Mouse (Mus musculus) heart, embryonic 12.5 days (tissue): ENCODE results near the gene Eng. TPM values are rescaled to one million over a fixed set of nuclear protein-coding genes. Genes with fewer than 3 reads are reported as not detected.
A peak's percentile ranks its signal among the peaks of the same experiment; 100 is the strongest.

Experiments used
- ATAC-seq: fragments of 200-750 bp; cut with Nextera tagmentation; 2 replicates; pipeline ENCODE4 v1.8.0; 2017; ENCODE audit warnings: moderate TSS enrichment, moderate library complexity; ENCODE audit not compliant: insufficient number of reproducible peaks, low FRiP score
- H3K27ac ChIP-seq: fragments of 300-500 bp; sonication (generic); 2 replicates; pipeline ENCODE4 v1.5.1; 2016; ENCODE audit warnings: mild to moderate bottlenecking, moderate library complexity; ENCODE audit not compliant: poor library complexity, severe bottlenecking
- H3K27me3 ChIP-seq: fragments of 300-500 bp; sonication (generic); replicated peaks from 2 replicates; pipeline ENCODE4 v1.6.1; 2016; ENCODE audit warnings: mild to moderate bottlenecking, moderate library complexity
- H3K36me3 ChIP-seq: fragments of 300-500 bp; sonication (generic); 2 replicates; pipeline ENCODE4 v1.6.1; 2016; ENCODE audit warnings: mild to moderate bottlenecking, moderate library complexity
- H3K4me1 ChIP-seq: fragments of 300-500 bp; sonication (generic); replicated peaks from 2 replicates; pipeline ENCODE4 v1.6.1; 2016; ENCODE audit warnings: mild to moderate bottlenecking
- H3K4me2 ChIP-seq: fragments of 300-500 bp; sonication (generic); 2 replicates; pipeline ENCODE4 v1.6.1; 2016; ENCODE audit warnings: mild to moderate bottlenecking, moderate library complexity
- H3K4me3 ChIP-seq: fragments of 300-500 bp; sonication (generic); 2 replicates; pipeline ENCODE4 v1.5.1; 2016; ENCODE audit warnings: mild to moderate bottlenecking
- H3K9ac ChIP-seq: fragments of 300-500 bp; sonication (generic); 2 replicates; pipeline ENCODE4 v1.6.1; 2016; ENCODE audit warnings: mild to moderate bottlenecking, moderate library complexity
- H3K9me3 ChIP-seq: fragments of 300-500 bp; sonication (generic); replicated peaks from 2 replicates; pipeline ENCODE4 v1.6.1; 2016; ENCODE audit warnings: mild to moderate bottlenecking, moderate library complexity
- WGBS: fragments of 180-500 bp; shearing (Covaris S2); methylation state at CpG from one replicate; pipeline ENCODE4 v1.1.7; 2016; 5-methylcytosine and 5-hydroxymethylcytosine counted together
- microRNA counts: library from miRNA; unstranded; fragments of <30 nt; microRNA quantifications from one replicate; lab custom pipeline; 2017
- microRNA-seq: library from miRNA; unstranded; fragments of <30 nt; microRNA quantifications from one replicate; pipeline ENCODE4, GENCODE M21; 2017
- polyA plus RNA-seq: library from polyadenylated mRNA; unstranded; fragments of >200 nt; fragmentation: Nextera tagmentation; extraction: Ambion mirVana; gene quantifications from 2 replicates; pipeline ENCODE4 v1.2.1, GENCODE M21; 2016

The Eng gene
- polyA plus RNA-seq, 1 experiment from 2014 or later, result 159 TPM

DNA sequence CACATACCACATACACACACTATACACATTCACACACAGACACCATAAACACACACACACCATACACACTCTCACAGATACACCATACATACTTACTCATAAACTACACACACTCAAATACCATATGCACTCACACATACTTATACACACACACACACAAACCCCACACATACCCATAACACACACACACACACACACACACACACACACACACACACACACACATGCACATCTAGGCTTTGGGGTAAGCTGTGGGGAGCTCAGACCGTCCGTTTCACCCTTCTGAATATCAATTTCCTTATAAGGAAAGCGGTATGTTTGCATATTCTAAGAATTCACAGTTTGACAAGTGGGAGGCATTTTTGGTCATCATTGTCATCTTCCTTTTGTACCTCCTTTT lies 76.2 kb downstream of the Eng start:
- 71% methylated on average over 3 of the region's 3 CpGs for WGBS
- Histone ChIP-seq H3K27ac (no peak overlapping the region), H3K4me1 (peaks cover 23% of the 10 kb centered on the region), H3K4me2 (no peak overlapping the region), H3K9me3 (no peaks in the 10 kb centered on the region), H3K36me3 (no peaks in the 10 kb centered on the region; the same call in 1 of the 2 replicates), H3K9ac (no peak overlapping the region), H3K27me3 (no peaks in the 10 kb centered on the region), H3K4me3 (no peak overlapping the region)
- ATAC-seq, result no peak

- no peaks in the 10 kb centered on the region for H3K9me3 ChIP-seq
- ATAC-seq, result no peak
- no peak overlapping the region for H3K9ac ChIP-seq
- H3K4me1 ChIP-seq, result peaks cover 29% of the 10 kb centered on the region
- no peaks in the 10 kb centered on the region; the same call in 1 of the 2 replicates for H3K36me3 ChIP-seq
- no peaks in the 10 kb centered on the region for H3K27me3 ChIP-seq
- H3K27ac ChIP-seq, result no peak overlapping the region
- no peak overlapping the region for H3K4me2 ChIP-seq
- WGBS, result 81% methylated on average over 4 of the region's 4 CpGs
- H3K4me3 ChIP-seq, result no peak overlapping the region
Measured at GRCm38 (mm10) chr2:32724149-32724548, 77.8 kb downstream of the Eng start.

DNA sequence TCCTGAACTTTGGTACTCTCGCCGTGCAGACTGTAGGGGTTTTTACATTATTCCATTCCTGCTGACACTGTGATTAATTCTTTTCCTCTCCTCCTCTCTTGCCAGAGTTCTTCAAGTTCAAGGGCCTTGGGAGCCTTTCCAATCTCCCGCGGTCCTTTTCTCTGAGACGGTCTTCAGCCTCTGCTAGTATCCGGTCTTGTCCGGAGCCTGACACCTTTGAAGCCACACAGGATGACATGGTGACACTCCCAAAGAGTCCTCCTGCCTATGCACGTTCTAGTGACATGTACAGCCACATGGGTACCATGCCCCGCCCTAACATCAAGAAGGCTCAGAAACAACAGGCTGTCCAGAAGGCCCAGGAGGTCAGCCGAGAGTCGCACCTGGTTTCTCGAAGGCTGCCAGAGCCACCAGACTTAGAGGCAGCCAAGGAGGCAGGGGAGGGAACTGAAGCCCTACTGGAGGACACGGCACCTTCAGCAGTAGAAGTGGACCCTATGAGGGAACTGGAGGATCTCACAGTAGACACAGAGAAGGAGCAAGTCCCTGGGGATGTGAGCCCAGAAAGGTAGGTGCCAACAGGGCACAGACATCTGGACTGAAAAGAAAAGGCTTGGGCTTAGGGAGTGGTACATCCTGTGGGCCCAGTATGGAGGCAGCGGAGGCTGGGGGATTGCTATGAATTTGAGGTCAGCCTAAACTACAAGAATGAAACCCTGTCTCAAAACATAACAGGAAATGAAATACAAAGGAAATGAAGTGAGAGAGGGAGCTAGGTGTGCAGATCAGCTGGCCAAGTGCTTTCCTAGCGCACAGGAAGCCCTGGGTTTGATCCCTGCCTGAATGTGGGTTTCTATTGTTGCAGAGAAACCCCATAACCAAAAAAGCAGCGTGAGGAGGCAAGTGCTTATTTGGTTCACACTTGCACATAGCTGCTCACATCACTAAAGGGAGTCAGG lies 78.7 kb downstream of the Eng start:
- whole genome bisulfite sequencing, result 79% methylated on average over 16 of the region's 16 CpGs
- Histone ChIP-seq H3K4me2 (no peak overlapping the region), H3K9me3 (no peaks in the 10 kb centered on the region), H3K4me3 (no peak overlapping the region), H3K36me3 (no peaks in the 10 kb centered on the region; the same call in 1 of the 2 replicates), H3K9ac (no peak overlapping the region), H3K27ac (no peak overlapping the region), H3K4me1 (peaks cover 36% of the 10 kb centered on the region), H3K27me3 (no peaks in the 10 kb centered on the region)
- ATAC-seq, result no peak

GRCm38 (mm10) chr2:32727435-32727834 lies 81.0 kb downstream of the Eng start:
- under 1% methylated on average over 16 of the region's 16 CpGs for WGBS
- peak overlapping the region; percentile 49 for H3K4me3 ChIP-seq
- peaks cover 36% of the 10 kb centered on the region for H3K4me1 ChIP-seq
- no peak overlapping the region for H3K27ac ChIP-seq
- H3K27me3 ChIP-seq, result no peaks in the 10 kb centered on the region
- peak overlapping the region; percentile 63 for H3K9ac ChIP-seq
- peak overlapping the region; percentile 68 for H3K4me2 ChIP-seq
- H3K36me3 ChIP-seq, result no peaks in the 10 kb centered on the region; the same call in 1 of the 2 replicates
- peak; percentile 91 for ATAC-seq
- no peaks in the 10 kb centered on the region for H3K9me3 ChIP-seq

DNA sequence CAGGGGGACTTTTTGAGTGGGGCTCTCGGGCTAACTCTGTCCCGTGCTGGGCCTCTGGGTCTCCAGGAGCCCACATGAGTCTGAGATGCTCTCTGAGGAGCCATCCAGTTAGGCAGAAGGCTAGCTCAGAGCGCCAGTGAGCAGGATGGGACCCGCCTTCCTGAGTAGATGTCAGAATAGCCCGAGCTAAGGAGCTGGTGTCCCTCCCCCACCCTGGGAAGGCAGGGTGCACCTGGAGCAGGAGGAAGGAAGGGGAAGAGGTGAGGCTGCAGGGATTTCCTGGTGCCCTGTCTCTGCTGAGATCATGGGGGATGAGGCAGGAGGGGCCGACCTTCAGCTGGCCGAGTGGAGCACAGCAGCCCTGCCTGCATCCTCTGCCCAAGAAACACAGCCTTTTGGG lies 82.1 kb downstream of the Eng start:
- WGBS, result 37% methylated on average over 7 of the region's 7 CpGs
- H3K27me3 ChIP-seq, result no peaks in the 10 kb centered on the region
- H3K4me1 ChIP-seq, result peaks cover 43% of the 10 kb centered on the region
- peak overlapping the region; percentile 68 for H3K4me2 ChIP-seq
- H3K36me3 ChIP-seq, result no peaks in the 10 kb centered on the region; the same call in 1 of the 2 replicates
- peak overlapping the region; percentile 49 for H3K4me3 ChIP-seq
- peak overlapping the region; percentile 61 for H3K27ac ChIP-seq
- H3K9ac ChIP-seq, result peak overlapping the region; percentile 63
- H3K9me3 ChIP-seq, result no peaks in the 10 kb centered on the region
- ATAC-seq, result peak; percentile 39; the same call in 1 of the 2 replicates

- Histone ChIP-seq H3K27ac (peak overlapping the region; percentile 80), H3K4me1 (peaks cover 54% of the 10 kb centered on the region), H3K9me3 (no peaks in the 10 kb centered on the region), H3K36me3 (no peaks in the 10 kb centered on the region; the same call in 1 of the 2 replicates), H3K27me3 (no peaks in the 10 kb centered on the region), H3K4me3 (peak overlapping the region; percentile 49), H3K4me2 (peak overlapping the region; percentile 68), H3K9ac (0 out of 2 replicates have a peak overlapping the region, but pooled peaks have one; percentile 39)
- ATAC-seq, result no peak
- 62% methylated on average over 4 of the region's 4 CpGs for WGBS
Measured at GRCm38 (mm10) chr2:32729547-32729946, 83.2 kb downstream of the Eng start.

DNA sequence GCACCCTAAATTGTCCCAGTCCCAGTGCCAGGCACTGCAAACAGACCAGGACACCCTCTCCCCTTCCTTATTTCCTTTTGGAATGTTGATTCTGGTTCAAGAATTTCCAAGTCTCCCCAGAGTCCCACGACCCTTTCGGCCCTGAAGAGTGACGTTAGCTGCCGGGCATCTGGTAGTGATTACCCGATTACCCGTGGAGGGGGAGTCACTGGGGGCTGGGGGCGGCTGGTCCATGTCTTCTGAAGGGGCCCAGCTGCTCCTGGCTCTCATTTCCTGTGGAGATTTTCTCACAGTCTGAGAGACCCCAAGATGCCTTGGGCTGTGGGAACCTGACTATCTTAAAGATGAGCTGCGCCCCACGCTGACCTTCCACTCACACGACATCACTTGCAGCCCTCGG lies 84.5 kb downstream of the Eng start:
- Histone ChIP-seq H3K9me3 (no peaks in the 10 kb centered on the region), H3K27ac (peak overlapping the region; percentile 80), H3K4me3 (0 out of 2 replicates have a peak overlapping the region, but pooled peaks have one; percentile 49), H3K4me1 (peaks cover 67% of the 10 kb centered on the region), H3K36me3 (no peaks in the 10 kb centered on the region), H3K9ac (no peak overlapping the region), H3K4me2 (peak overlapping the region; percentile 68), H3K27me3 (no peaks in the 10 kb centered on the region)
- WGBS, result 17% methylated on average over 11 of the region's 11 CpGs
- 0 out of 2 replicates have a peak, but pooled peaks have one; percentile 13 for ATAC-seq

- no peak for ATAC-seq
- Histone ChIP-seq H3K9ac (0 out of 2 replicates have a peak overlapping the region, but pooled peaks have one; percentile 3), H3K27me3 (no peaks in the 10 kb centered on the region), H3K4me1 (peaks cover 77% of the 10 kb centered on the region), H3K4me3 (no peak overlapping the region), H3K4me2 (peak overlapping the region; percentile 68), H3K36me3 (no peaks in the 10 kb centered on the region), H3K27ac (peak overlapping the region; percentile 80), H3K9me3 (no peaks in the 10 kb centered on the region)
- 62% methylated on average over 4 of the region's 4 CpGs for WGBS
Measured at GRCm38 (mm10) chr2:32731911-32732310, 85.5 kb downstream of the Eng start.

MicroRNAs within 50 kb of the gene (microRNA counts, 519-probe panel; counts per million panel counts)
- microRNA mmu-miR-1954 (lab: Ali Mortazavi, UCI) (not detected), microRNA mmu-miR-2861 (lab: Ali Mortazavi, UCI) (not detected)

Small RNA genes lying within 50 kb of the gene (microRNA-seq; reads per million reads assigned to microRNA genes)
- gene Gm47291 (not detected), gene Mir1954 (not detected), gene Mir2861 (not detected), gene Mir3960 (not detected), gene Mir8093 (not detected)

Other genes with a start within 250 kb of the Eng start
- 4.7 and 5.4 TPM in 2 replicates for gene Naif1, start 196.1 kb upstream of the Eng start, polyA plus RNA-seq
- gene Slc25a25, start 195.2 kb upstream of the Eng start, polyA plus RNA-seq, result 13.0 and 14.3 TPM in 2 replicates
- gene Fam102a, start 111.3 kb upstream of the Eng start, polyA plus RNA-seq, result 7.9 and 9.0 TPM in 2 replicates
- gene Dpm2, start 75.7 kb upstream of the Eng start, polyA plus RNA-seq, result 68.0 and 71.5 TPM in 2 replicates
- 0.23 and 0.33 TPM in 2 replicates for gene Pip5kl1, start 71.8 kb upstream of the Eng start, polyA plus RNA-seq
- 0.18 and 0.24 TPM in 2 replicates for gene 9430097D07Rik, start 70.9 kb upstream of the Eng start, polyA plus RNA-seq
- 45.6 and 47.2 TPM in 2 replicates for gene St6galnac4, start 59.5 kb upstream of the Eng start, polyA plus RNA-seq
- 31.6 and 35.3 TPM in 2 replicates for gene St6galnac6, start 46.9 kb upstream of the Eng start, polyA plus RNA-seq
- gene Ak1, start 24.8 kb upstream of the Eng start, polyA plus RNA-seq, result 285 and 294 TPM in 2 replicates
- 18.7 and 20.3 TPM in 2 replicates for gene Fpgs, start 57.5 kb downstream of the Eng start, polyA plus RNA-seq
- gene Cdk9, start 66.5 kb downstream of the Eng start, polyA plus RNA-seq, result 67.5 and 73.3 TPM in 2 replicates
- 35.4 and 36.0 TPM in 2 replicates for gene Sh2d3c, start 74.5 kb downstream of the Eng start, polyA plus RNA-seq
- not detected in 2 replicates for gene 6330409D20Rik, start 94.4 kb downstream of the Eng start, polyA plus RNA-seq
- 38.5 and 39.3 TPM in 2 replicates for gene Tor2a, start 110.6 kb downstream of the Eng start, polyA plus RNA-seq
- 0.09 and 0.24 TPM in 2 replicates for gene Ttc16, start 129.0 kb downstream of the Eng start, polyA plus RNA-seq
- 4.2 and 5.2 TPM in 2 replicates for gene Ptrh1, start 129.2 kb downstream of the Eng start, polyA plus RNA-seq
- 0.63 and 0.98 TPM in 2 replicates for gene Cfap157, start 137.8 kb downstream of the Eng start, polyA plus RNA-seq
- 30.8 and 31.1 TPM in 2 replicates for gene Stxbp1, start 200.7 kb downstream of the Eng start, polyA plus RNA-seq
- gene Fam129b, start 229.5 kb downstream of the Eng start, polyA plus RNA-seq, result 62.0 and 64.4 TPM in 2 replicates